Mouse (Mus musculus) intestine, embryonic 15.5 days (tissue): Measurements from ENCODE around the gene Magea5. TPM values are rescaled to one million over a fixed set of nuclear protein-coding genes. Genes with fewer than 3 reads are reported as not detected.
"Not testable (repeated sequence)": the region's sequence is repeated elsewhere in the genome, so short reads cannot be mapped to it uniquely, and the experiment has no call there.

Experiments
- ATAC-seq: fragments of 200-750 bp; cut with Nextera tagmentation; 2 replicates; pipeline ENCODE4 v1.8.0; 2017; ENCODE audit warnings: moderate TSS enrichment, moderate library complexity
- H3K27ac ChIP-seq: fragments of 300-500 bp; sonication (generic); 2 replicates; pipeline ENCODE4 v1.5.1; 2015; ENCODE audit warnings: mild to moderate bottlenecking, inconsistent platforms
- H3K27me3 ChIP-seq: fragments of 300-500 bp; sonication (generic); replicated peaks from 2 replicates; pipeline ENCODE4 v1.6.1; 2015; ENCODE audit warnings: inconsistent platforms
- H3K36me3 ChIP-seq: fragments of 300-500 bp; sonication (generic); 2 replicates; pipeline ENCODE4 v1.6.1; 2015; ENCODE audit warnings: inconsistent platforms
- H3K4me1 ChIP-seq: fragments of 300-500 bp; sonication (generic); replicated peaks from 2 replicates; pipeline ENCODE4 v1.6.1; 2015; ENCODE audit warnings: inconsistent platforms
- H3K4me2 ChIP-seq: fragments of 300-500 bp; sonication (generic); replicated peaks from 2 replicates; pipeline ENCODE4 v1.6.1; 2015; ENCODE audit warnings: mild to moderate bottlenecking, inconsistent platforms
- H3K4me3 ChIP-seq: fragments of 300-500 bp; sonication (generic); replicated peaks from 2 replicates; pipeline ENCODE4 v1.5.1; 2015; ENCODE audit warnings: inconsistent platforms
- H3K9ac ChIP-seq: fragments of 300-500 bp; sonication (generic); 2 replicates; pipeline ENCODE4 v1.6.1; 2015; ENCODE audit warnings: inconsistent platforms
- H3K9me3 ChIP-seq: fragments of 300-500 bp; sonication (generic); 2 replicates; pipeline ENCODE4 v1.6.1; 2016; ENCODE audit warnings: inconsistent platforms
- WGBS: fragments of 180-500 bp; shearing (Covaris S2); methylation state at CpG from one replicate; pipeline ENCODE4 v1.1.7; 2015; 5-methylcytosine and 5-hydroxymethylcytosine counted together
- polyA plus RNA-seq: library from polyadenylated mRNA; unstranded; fragments of >200 nt; fragmentation: Nextera tagmentation; extraction: Ambion mirVana; gene quantifications from 2 replicates; pipeline ENCODE4 v1.2.1, GENCODE M21; 2015

The Magea5 gene
- polyA plus RNA-seq = not detected in 2 replicates

DNA sequence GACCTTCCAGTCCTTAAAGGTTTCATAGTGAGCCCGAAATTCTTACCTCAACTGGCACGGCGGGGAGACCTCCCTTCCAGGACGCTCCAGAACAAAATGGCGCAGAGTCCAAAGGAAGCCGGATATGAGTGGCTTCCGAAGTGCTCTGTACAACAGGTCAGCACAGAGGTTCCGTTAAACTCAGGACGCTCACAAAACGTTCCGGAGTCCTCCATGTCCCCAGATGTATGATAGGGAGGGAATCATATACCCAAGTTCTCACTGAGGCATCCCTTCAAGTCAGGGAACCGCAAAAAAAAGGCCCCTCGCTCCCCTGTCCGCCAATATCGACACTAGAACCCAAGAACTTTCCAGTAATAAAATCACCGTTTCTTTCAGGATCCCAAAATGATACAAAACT, at the start of gene Magea5:
TSS of gene Magea5 (minus strand) at position 101 of the 400 bp plus-strand sequence.
- H3K4me1 ChIP-seq, H3K4me3 ChIP-seq, H3K27me3 ChIP-seq, H3K9me3 ChIP-seq, H3K9ac ChIP-seq, H3K27ac ChIP-seq, H3K4me2 ChIP-seq, H3K36me3 ChIP-seq, ATAC-seq: not testable (repeated sequence)
- WGBS = 89% methylated on average over 16 of the region's 16 CpGs

DNA sequence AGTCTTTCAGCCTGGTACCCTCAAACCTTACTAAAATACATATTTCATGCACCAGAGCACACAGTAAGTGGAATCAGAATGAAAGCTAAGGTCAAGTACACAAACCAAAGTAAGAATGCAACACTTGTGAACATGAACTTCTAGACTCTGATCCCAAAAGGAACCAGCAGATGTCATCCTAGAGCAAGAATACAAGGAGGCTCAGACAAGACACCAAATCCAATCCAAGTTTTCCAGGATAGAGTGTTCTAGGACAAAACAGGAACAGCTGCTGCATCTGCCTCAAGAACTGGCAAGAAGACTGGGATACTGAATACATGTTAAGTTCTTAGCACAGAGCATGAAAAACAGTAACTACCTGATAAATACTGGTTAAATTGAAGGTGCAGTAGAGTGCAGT, 35.1 kb upstream of the Magea5 start:
- no peak overlapping the region for H3K9ac ChIP-seq
- H3K27ac ChIP-seq = no peak overlapping the region
- no peak for ATAC-seq
- no peaks in the 10 kb centered on the region for H3K9me3 ChIP-seq
- H3K4me1 ChIP-seq = no peaks in the 10 kb centered on the region
- no peak overlapping the region for H3K4me2 ChIP-seq
- H3K27me3 ChIP-seq = no peaks in the 10 kb centered on the region
- H3K36me3 ChIP-seq = no peaks in the 10 kb centered on the region
- H3K4me3 ChIP-seq = no peak overlapping the region

GRCm38 (mm10) chrX:155093566-155093965, 30.6 kb upstream of the Magea5 start, which contains the start of gene Magea2:
Magea2 (minus strand) TSS chrX:155093666.
- H3K36me3 ChIP-seq, H3K27ac ChIP-seq, H3K4me3 ChIP-seq, H3K9ac ChIP-seq, H3K9me3 ChIP-seq, H3K27me3 ChIP-seq, ATAC-seq, H3K4me2 ChIP-seq, H3K4me1 ChIP-seq: not testable (repeated sequence)
- WGBS = 80% methylated on average over 4 of the region's 4 CpGs

DNA sequence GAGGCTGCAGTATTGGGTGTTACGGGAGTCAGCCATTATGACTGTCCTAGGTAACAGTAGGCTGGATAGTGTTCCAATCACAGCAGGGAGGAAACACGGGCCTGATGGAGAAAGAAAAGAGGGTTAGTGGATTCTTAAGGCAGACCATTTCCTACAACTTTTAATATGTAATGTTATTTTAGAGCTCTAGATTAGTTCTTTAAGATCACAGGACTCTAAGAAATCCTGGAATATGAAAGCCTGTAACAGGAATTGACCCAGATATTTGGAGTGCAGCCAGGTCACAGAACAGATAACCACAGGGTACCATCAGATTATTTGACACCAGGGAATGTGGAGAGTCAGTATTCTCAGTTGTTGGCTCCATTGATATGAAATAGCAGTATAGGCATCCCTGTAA, 26.7 kb upstream of the Magea5 start, which contains the start of gene Magea1:
TSS of gene Magea1 (minus strand) at position 101 of the 400 bp plus-strand sequence.
- not testable (repeated sequence) for ATAC-seq, H3K4me3 ChIP-seq, H3K27me3 ChIP-seq, H3K4me1 ChIP-seq, H3K9me3 ChIP-seq, H3K9ac ChIP-seq, H3K27ac ChIP-seq, H3K36me3 ChIP-seq, H3K4me2 ChIP-seq
- WGBS = no CpG with 5 or more reads among the region's 2 CpGs

Other genes starting within 250 kb of the Magea5 start
- gene Cldn34b1, start 172.9 kb downstream of the Magea5 start, polyA plus RNA-seq = not detected in 2 replicates
- not detected in 2 replicates for gene Magea6, start 127.2 kb downstream of the Magea5 start, polyA plus RNA-seq
- gene Magea3, start 113.6 kb downstream of the Magea5 start, polyA plus RNA-seq = not detected in 2 replicates
- gene Magea8, start 67.3 kb downstream of the Magea5 start, polyA plus RNA-seq = not detected in 2 replicates
- not detected in 2 replicates for gene Magea1, start 26.6 kb upstream of the Magea5 start, polyA plus RNA-seq
- gene Magea2, start 30.5 kb upstream of the Magea5 start, polyA plus RNA-seq = not detected in 2 replicates
- gene Cldn34b2, start 65.3 kb upstream of the Magea5 start, polyA plus RNA-seq = not detected in 2 replicates
- 281 and 284 TPM in 2 replicates for gene Sat1, start 153.3 kb upstream of the Magea5 start, polyA plus RNA-seq
- 26.6 and 33.5 TPM in 2 replicates for gene Acot9, start 199.3 kb upstream of the Magea5 start, polyA plus RNA-seq